Mouse (Mus musculus) hindbrain, embryonic 13.5 days (tissue): Measurements from ENCODE around the gene Gnl3l. TPM values are rescaled to one million over a fixed set of nuclear protein-coding genes. Genes with fewer than 3 reads are reported as not detected.
A peak's percentile ranks its signal among the peaks of the same experiment; 100 is the strongest.

Source experiments
- ATAC-seq: fragments of 200-750 bp; cut with Nextera tagmentation; 2 replicates; pipeline ENCODE4 v1.8.0; 2017; ENCODE audit warnings: moderate TSS enrichment; ENCODE audit not compliant: low FRiP score
- H3K27ac ChIP-seq: fragments of 300-500 bp; sonication (generic); 2 replicates; pipeline ENCODE4 v1.5.1; 2015; ENCODE audit warnings: inconsistent platforms, mild to moderate bottlenecking, moderate library complexity
- H3K27me3 ChIP-seq: fragments of 300-500 bp; sonication (generic); 2 replicates; pipeline ENCODE4 v1.6.1; 2015; ENCODE audit warnings: mild to moderate bottlenecking, inconsistent platforms
- H3K36me3 ChIP-seq: fragments of 300-500 bp; sonication (generic); 2 replicates; pipeline ENCODE4 v1.6.1; 2015; ENCODE audit warnings: mild to moderate bottlenecking, inconsistent platforms
- H3K4me1 ChIP-seq: fragments of 300-500 bp; sonication (generic); replicated peaks from 2 replicates; pipeline ENCODE4 v1.6.1; 2015; ENCODE audit warnings: inconsistent platforms
- H3K4me2 ChIP-seq: fragments of 300-500 bp; sonication (generic); 2 replicates; pipeline ENCODE4 v1.6.1; 2015; ENCODE audit warnings: inconsistent platforms, mild to moderate bottlenecking, moderate library complexity
- H3K4me3 ChIP-seq: fragments of 300-500 bp; sonication (generic); 2 replicates; pipeline ENCODE4 v1.5.1; 2015; ENCODE audit warnings: mild to moderate bottlenecking, inconsistent platforms
- H3K9ac ChIP-seq: fragments of 300-500 bp; sonication (generic); 2 replicates; pipeline ENCODE4 v1.6.1; 2015; ENCODE audit warnings: mild to moderate bottlenecking, inconsistent platforms
- H3K9me3 ChIP-seq: fragments of 300-500 bp; sonication (generic); 2 replicates; pipeline ENCODE4 v1.6.1; 2016; ENCODE audit warnings: inconsistent platforms
- WGBS: fragments of 180-500 bp; shearing (Covaris S2); methylation state at CpG from one replicate; pipeline ENCODE4 v1.1.7; 2015; 5-methylcytosine and 5-hydroxymethylcytosine counted together
- polyA plus RNA-seq: library from polyadenylated mRNA; unstranded; fragments of >200 nt; fragmentation: Nextera tagmentation; extraction: Ambion mirVana; gene quantifications from 2 replicates; pipeline ENCODE4 v1.2.1, GENCODE M21; 2015

The Gnl3l gene
- polyA plus RNA-seq, 1 experiment from 2014 or later, result 81.7 TPM

DNA sequence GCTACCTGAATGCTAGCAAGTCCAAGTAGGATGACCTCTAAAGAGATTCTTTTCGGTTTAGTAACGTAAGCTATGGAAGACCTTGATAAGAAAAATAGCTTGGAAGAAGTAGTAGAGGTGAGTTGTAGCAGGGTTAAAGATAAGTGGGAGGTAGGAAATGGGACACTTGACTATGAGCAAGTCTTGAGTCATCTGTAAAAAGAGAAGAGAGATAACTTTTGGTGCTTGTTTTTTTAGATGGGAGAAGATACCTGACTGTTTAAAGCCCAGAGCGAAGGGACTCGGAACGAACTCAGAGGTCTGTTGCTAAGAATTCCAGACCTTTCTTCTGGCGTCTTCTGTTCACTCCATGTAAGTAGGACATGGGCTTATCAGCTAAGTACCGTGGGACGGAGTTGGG lies 28.7 kb upstream of the Gnl3l start, which contains the start of gene Fgd1:
Gene Fgd1 (plus strand): TSS at position 301 of the 400 bp plus-strand sequence.
- no peak for ATAC-seq

DNA sequence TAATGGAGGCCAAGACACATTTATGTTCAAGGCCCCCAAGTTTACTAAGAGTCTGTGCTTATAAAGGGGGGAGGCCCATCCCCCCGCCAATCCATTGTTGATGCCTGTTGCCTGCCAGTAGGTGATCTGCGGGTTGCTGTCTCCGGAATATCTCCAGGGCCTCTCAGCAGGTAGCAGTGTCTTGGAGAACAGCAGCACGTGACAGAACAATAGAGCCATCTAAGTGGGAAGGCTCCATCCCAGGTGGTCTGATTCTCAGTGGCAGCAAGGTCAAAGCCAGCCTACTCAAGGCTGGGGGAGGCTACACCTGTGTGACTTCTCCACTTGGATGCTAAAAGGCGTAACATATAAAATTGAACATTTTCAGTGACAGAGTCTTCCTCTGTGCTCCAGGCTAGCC lies 24.1 kb upstream of the Gnl3l start:
- no peak overlapping the region for H3K27ac ChIP-seq
- H3K4me1 ChIP-seq, result no peaks in the 10 kb centered on the region
- no peak overlapping the region for H3K4me2 ChIP-seq
- ATAC-seq, result no peak
- H3K27me3 ChIP-seq, result peaks cover 5% of the 10 kb centered on the region; the same call in 1 of the 2 replicates
- H3K4me3 ChIP-seq, result no peak overlapping the region
- no peaks in the 10 kb centered on the region for H3K9me3 ChIP-seq
- no peaks in the 10 kb centered on the region for H3K36me3 ChIP-seq
- no peak overlapping the region for H3K9ac ChIP-seq
- WGBS, result 51% methylated on average over 5 of the region's 5 CpGs

More for the DNA sequence above, 28.7 kb upstream of the Gnl3l start, which contains the start of gene Fgd1:
- Histone ChIP-seq H3K4me2 (peak within 1 kb of the TSS; percentile 68), H3K36me3 (no peaks in the 10 kb centered on the region), H3K4me3 (peak within 1 kb of the TSS; percentile 70), H3K27me3 (no peaks in the 10 kb centered on the region), H3K4me1 (peaks cover 27% of the 10 kb centered on the region), H3K9ac (peak within 1 kb of the TSS; percentile 89), H3K27ac (peak within 1 kb of the TSS; percentile 91), H3K9me3 (no peaks in the 10 kb centered on the region; the same call in 1 of the 2 replicates)
- WGBS, result 97% methylated on average over 8 of the region's 8 CpGs

DNA sequence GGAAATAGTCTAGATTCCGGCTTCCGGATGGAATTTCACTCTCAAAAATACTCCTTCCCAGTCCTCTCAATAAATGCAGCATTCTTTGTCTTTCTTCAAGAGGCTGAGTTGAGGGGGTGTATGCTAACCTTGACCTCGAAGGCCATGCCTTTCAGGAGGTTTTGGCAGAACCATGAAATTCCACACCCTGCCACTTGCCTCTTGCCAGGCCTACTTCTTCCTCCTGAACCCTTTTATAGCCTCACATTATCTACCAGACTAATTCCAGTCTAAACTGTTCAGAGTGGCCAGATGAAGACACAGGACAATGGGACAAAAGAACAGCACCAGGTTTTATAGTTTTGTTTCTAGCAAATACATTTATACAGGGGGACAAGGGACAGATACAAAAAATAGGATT lies 14.3 kb upstream of the Gnl3l start:
- Histone ChIP-seq H3K36me3 (no peaks in the 10 kb centered on the region), H3K9ac (no peak overlapping the region), H3K9me3 (no peaks in the 10 kb centered on the region), H3K4me1 (no peaks in the 10 kb centered on the region), H3K27me3 (peaks cover 4% of the 10 kb centered on the region; the same call in 1 of the 2 replicates), H3K4me2 (no peak overlapping the region), H3K27ac (no peak overlapping the region), H3K4me3 (no peak overlapping the region)
- 73% methylated on average over 3 of the region's 3 CpGs for WGBS
- ATAC-seq, result no peak

DNA sequence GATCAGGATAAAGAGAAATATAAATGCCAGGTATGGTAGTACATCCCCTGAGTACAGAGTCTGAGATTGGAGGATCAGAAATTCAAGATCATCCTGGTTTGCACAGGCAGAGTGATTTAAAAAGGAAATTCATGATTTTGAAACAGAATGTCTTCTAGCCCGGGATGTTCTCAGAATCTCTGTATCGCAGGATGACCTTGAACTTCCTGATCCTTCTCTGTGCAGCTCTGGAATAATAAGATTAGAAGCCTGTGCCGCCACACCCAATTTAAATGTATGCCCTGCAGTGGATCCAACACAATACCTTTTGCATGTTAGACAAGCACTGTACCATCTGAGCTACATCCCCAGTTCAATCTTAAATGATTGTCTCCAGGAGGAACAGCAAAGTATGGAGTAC lies 1.7 kb upstream of the Gnl3l start:
- no peaks in the 10 kb centered on the region for H3K9me3 ChIP-seq
- no peaks in the 10 kb centered on the region for H3K27me3 ChIP-seq
- peak overlapping the region; percentile 49 for H3K4me2 ChIP-seq
- H3K36me3 ChIP-seq, result peaks cover 2% of the 10 kb centered on the region; the same call in 1 of the 2 replicates
- no peak for ATAC-seq
- no peak overlapping the region for H3K9ac ChIP-seq
- peaks cover 7% of the 10 kb centered on the region; the same call in 1 of the 2 replicates for H3K4me1 ChIP-seq
- 0 out of 2 replicates have a peak overlapping the region, but pooled peaks have one; percentile 19 for H3K27ac ChIP-seq
- 79% methylated on average over 3 of the region's 3 CpGs for WGBS
- H3K4me3 ChIP-seq, result peak overlapping the region; percentile 46

DNA sequence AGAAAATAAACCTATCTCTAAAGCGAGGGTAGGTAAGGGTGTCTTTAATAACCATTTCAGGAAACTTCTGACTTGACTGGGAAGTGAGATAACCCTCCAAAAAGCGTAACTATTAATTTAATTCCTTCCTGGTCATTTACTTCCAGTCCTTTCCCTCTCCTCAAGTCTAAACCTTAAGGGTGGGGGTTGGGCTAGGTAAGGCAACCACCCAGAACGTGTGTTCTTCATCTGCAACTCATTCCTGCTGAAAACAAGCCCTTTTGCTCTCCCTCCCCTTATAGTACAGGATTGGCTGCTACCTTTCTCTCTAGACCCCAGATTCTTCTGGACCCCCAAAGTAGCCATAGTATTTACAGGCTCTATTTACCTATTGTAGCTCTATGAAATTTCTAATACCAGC lies 775 bp upstream of the Gnl3l start:
- peak overlapping the region; percentile 65 for H3K9ac ChIP-seq
- H3K4me2 ChIP-seq, result peak overlapping the region; percentile 49
- ATAC-seq, result 0 out of 2 replicates have a peak, but pooled peaks have one; percentile 23
- 10% methylated on average over 3 of the region's 3 CpGs for WGBS
- peaks cover 7% of the 10 kb centered on the region; the same call in 1 of the 2 replicates for H3K4me1 ChIP-seq
- H3K4me3 ChIP-seq, result peak overlapping the region; percentile 46
- no peaks in the 10 kb centered on the region for H3K27me3 ChIP-seq
- no peaks in the 10 kb centered on the region for H3K9me3 ChIP-seq
- peak overlapping the region; percentile 88 for H3K27ac ChIP-seq
- H3K36me3 ChIP-seq, result peaks cover 5% of the 10 kb centered on the region

DNA sequence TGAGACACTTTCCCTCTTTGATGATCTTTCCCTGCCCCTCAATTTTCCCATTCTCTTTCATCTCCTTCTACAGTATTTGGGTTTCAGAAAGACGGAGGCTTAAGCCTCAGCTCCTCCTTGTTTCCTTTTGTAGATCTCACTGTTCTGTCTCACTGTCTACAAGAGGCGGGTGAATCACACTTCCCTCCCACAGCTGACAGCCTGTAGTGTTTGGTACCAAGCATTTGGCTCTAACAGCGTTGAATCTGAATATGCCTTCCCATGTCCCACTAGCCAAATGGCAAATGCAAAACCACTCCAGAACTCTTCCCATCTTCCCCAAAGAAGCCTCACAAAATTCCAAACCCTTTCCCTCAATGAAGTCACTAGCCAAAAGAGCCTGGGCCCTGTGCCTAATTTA lies 20.3 kb downstream of the Gnl3l start:
- ATAC-seq, result no peak

DNA sequence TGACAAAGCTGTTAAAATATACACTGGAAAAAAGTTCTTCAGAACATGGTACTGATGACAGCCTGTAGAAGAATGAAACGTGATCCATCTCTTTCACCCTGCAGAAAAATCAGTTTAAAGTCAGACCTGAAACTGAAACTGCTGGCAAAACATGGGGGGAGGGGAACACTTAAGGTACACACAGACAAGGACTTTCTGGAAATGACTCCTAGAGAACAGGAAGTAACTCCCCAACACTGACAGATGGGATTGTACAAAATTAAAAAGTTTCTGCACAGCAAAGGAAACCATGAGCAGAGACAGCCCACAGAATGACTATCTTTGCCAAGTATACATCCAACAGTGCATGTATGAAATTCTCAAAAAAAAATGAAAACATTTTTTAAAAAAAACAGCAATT lies 35.5 kb downstream of the Gnl3l start:
- H3K4me3 ChIP-seq, result no peak overlapping the region
- H3K9me3 ChIP-seq, result no peaks in the 10 kb centered on the region
- no peak overlapping the region for H3K27ac ChIP-seq
- no peak overlapping the region for H3K9ac ChIP-seq
- no peak for ATAC-seq
- peaks cover 23% of the 10 kb centered on the region for H3K36me3 ChIP-seq
- 86% methylated on average over 1 of the region's 1 CpGs for WGBS
- H3K4me1 ChIP-seq, result no peaks in the 10 kb centered on the region
- H3K27me3 ChIP-seq, result no peaks in the 10 kb centered on the region
- no peak overlapping the region for H3K4me2 ChIP-seq

More for the DNA sequence above, 20.3 kb downstream of the Gnl3l start:
- Histone ChIP-seq H3K9ac (no peak overlapping the region), H3K27ac (no peak overlapping the region), H3K4me1 (no peaks in the 10 kb centered on the region), H3K9me3 (no peaks in the 10 kb centered on the region), H3K4me2 (no peak overlapping the region), H3K36me3 (peaks cover 72% of the 10 kb centered on the region), H3K4me3 (no peak overlapping the region), H3K27me3 (no peaks in the 10 kb centered on the region)
- WGBS, result 89% methylated on average over 3 of the region's 3 CpGs

DNA sequence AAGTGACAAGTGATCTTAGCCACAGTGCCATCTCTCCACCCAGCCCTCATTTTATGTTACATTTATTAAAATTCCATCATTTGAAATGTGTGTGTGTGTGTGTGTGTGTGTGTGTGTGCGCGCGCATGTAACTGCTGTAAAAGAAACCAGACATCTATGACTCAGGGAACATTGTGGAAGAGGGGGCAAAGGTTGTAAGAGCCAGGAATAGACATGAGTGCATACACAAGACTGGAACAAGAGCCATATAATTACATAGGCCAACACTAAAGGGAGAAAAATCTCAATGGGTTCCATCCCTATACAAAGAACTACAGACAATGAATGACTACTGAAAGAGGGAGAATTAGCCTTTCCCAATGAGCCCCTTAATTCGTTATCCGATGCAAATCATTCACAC lies 41.7 kb downstream of the Gnl3l start:
- Histone ChIP-seq H3K4me2 (no peak overlapping the region), H3K9ac (no peak overlapping the region), H3K4me3 (no peak overlapping the region), H3K27me3 (no peaks in the 10 kb centered on the region), H3K9me3 (no peaks in the 10 kb centered on the region), H3K36me3 (no peaks in the 10 kb centered on the region), H3K4me1 (no peaks in the 10 kb centered on the region), H3K27ac (no peak overlapping the region)
- 91% methylated on average over 5 of the region's 5 CpGs for WGBS
- ATAC-seq, result no peak

DNA sequence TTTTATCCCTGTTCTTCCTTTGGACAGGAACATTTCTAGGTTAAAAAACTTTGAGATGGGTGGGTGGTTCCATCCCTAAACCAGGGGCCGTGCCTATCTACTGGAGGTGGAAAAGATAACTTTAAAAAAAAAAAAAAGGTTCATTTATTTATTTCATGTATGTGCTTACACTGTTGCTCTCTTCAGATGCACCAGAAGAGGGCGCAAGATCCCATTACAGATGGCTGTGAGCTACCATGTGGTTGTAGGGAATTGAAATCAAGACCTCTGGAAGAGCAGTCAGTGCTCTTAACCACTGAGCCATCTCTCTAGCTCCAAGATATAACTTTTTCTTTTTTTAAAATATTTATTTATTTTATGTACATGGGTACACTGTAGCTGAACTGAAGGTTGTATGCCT lies 54.1 kb downstream of the Gnl3l start:
- no peaks in the 10 kb centered on the region for H3K4me1 ChIP-seq
- no peaks in the 10 kb centered on the region for H3K9me3 ChIP-seq
- no peak for ATAC-seq
- no peak overlapping the region for H3K4me3 ChIP-seq
- no peak overlapping the region for H3K4me2 ChIP-seq
- 37% methylated on average over 2 of the region's 2 CpGs for WGBS
- no peaks in the 10 kb centered on the region for H3K36me3 ChIP-seq
- no peak overlapping the region for H3K27ac ChIP-seq
- H3K27me3 ChIP-seq, result no peaks in the 10 kb centered on the region
- no peak overlapping the region for H3K9ac ChIP-seq

DNA sequence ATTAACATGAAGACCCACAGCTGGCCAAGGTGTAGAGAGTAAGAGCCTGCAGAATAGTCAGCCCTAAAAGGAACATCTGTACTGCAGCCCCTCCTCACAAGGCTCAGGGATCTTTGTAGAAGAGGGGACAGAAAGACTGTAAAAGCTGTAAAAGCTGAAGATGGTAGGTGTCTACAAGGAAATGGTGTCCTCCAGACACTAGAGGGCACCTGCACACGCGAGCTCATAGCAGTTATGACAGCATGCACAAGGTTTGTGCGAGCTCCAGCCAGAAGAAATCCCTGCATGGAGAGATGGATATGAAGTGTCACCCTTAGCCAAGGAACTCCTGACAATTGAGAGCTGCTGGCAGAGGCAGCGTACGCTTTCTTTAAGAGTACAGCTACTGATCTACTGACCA lies 56.4 kb downstream of the Gnl3l start:
- no peak overlapping the region for H3K4me3 ChIP-seq
- ATAC-seq, result no peak
- H3K36me3 ChIP-seq, result no peaks in the 10 kb centered on the region
- no peak overlapping the region for H3K9ac ChIP-seq
- 62% methylated on average over 5 of the region's 5 CpGs for WGBS
- H3K27me3 ChIP-seq, result no peaks in the 10 kb centered on the region
- H3K4me1 ChIP-seq, result no peaks in the 10 kb centered on the region
- no peaks in the 10 kb centered on the region for H3K9me3 ChIP-seq
- H3K27ac ChIP-seq, result no peak overlapping the region
- no peak overlapping the region for H3K4me2 ChIP-seq

DNA sequence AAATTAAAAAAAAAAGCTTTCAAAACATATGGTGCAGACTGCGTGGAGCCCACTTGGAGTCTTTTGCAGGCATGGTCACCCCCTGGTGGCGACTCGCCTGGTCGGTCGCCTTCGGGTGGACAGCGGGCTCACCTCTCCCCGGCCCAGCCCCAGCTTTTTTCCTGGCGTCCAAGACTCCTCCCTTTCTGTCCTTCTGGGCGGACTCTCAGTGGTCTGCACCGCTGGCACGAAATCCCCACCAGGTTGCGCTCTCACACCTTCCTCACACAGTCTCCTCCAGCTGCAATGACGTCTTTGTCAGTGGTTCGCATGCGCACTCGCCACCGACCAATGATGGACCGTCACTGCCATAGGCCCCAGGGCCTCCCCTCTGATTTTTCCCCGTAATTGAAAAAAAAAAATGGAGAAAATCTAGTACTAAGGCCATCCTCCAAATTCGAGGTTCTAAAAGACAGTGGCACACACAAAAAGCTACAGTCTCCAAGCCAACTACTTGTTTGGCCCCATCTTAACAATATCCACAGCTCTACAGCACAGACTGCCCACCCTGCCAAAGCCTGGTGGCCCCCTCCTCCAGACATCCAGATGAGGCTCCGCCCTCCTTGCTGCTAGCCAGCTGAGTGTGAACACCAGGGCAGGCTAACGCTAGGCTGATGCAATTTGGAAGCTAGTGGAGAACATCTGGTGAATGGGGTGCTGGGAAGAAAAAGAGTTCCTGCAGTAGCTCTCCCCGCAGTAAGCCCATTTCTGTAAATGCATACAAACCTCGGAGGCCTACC lies 60.4 kb downstream of the Gnl3l start:
- WGBS, result 25% methylated on average over 25 of the region's 25 CpGs
- 0 out of 2 replicates have a peak, but pooled peaks cover 3% of the 10 kb centered on the region for H3K27me3 ChIP-seq
- peak overlapping the region; percentile 30 for H3K4me3 ChIP-seq
- H3K27ac ChIP-seq, result peak overlapping the region; percentile 72
- no peaks in the 10 kb centered on the region for H3K4me1 ChIP-seq
- H3K36me3 ChIP-seq, result no peaks in the 10 kb centered on the region
- H3K4me2 ChIP-seq, result peak overlapping the region; percentile 36
- no peaks in the 10 kb centered on the region for H3K9me3 ChIP-seq
- no peak overlapping the region for H3K9ac ChIP-seq
- ATAC-seq, result peak; percentile 98

DNA sequence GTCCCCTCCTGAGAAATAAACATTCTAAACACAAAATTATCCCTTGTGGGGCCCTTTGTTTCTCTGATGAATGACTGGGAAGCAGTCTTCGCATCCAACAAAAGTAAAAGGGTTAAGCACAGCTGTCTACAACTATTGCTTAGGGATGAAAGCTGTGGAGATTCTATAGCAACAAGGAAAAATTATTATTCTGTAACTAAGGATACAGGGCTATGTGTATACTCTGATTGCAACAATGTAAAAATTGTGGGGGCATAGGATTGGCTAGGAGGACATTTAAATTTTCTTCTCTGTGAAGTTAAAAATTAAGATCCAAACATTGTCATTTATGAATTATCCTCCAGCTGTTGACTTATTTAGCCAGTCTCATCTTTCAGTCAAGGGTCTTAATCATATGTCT lies 61.1 kb downstream of the Gnl3l start:
- Histone ChIP-seq H3K27me3 (0 out of 2 replicates have a peak, but pooled peaks cover 3% of the 10 kb centered on the region), H3K4me2 (peak overlapping the region; percentile 36), H3K9me3 (no peaks in the 10 kb centered on the region), H3K4me1 (no peaks in the 10 kb centered on the region), H3K9ac (no peak overlapping the region), H3K36me3 (no peaks in the 10 kb centered on the region), H3K4me3 (peak overlapping the region; percentile 30; the same call in 1 of the 2 replicates), H3K27ac (peak overlapping the region; percentile 72)
- ATAC-seq, result peak; percentile 23; the same call in 1 of the 2 replicates
- 22% methylated on average over 1 of the region's 1 CpGs for WGBS
